Mouse (Mus musculus): ENCODE data around the gene Sbp. TPM values are rescaled to one million over a fixed set of nuclear protein-coding genes. Genes with fewer than 3 reads are reported as not detected.
"Not testable (repeated sequence)": the region's sequence is repeated elsewhere in the genome, so short reads cannot be mapped to it uniquely, and the experiment has no call there.

The Sbp gene
- not detected in 2 replicates for polyA plus RNA-seq (2015; fragmentation: Nextera tagmentation; extraction: Ambion mirVana)

DNA sequence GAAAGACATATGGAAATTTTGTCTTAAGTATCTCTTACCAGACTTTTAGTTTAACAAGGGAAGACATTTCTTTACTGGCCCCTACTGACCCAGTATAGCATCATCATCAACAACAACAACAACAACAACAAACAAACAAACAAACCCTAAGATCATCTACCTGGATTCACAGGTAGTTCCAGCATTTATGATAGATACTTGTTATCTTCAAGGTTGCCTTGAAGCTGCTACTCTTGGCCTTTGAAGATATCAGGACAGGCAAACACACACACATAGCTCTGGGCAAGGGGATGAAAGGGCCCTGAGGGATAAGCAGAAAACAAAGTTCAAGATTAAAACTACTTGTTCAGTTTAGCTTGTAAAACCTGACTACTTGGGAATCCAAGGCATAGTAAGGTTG is at the start of gene Sbp:
Gene Sbp, plus strand, starts transcription at position 301 of the 400 bp plus-strand sequence.
- H3K9ac ChIP-seq (ENCODE audit: low read depth, low read length) = no peak within 1 kb of the TSS
- ATAC-seq = no peak
- no peaks in the 10 kb centered on the region for H3K9me3 ChIP-seq (replicated peaks; ENCODE audit: control insufficient read depth, low read length, poor library complexity, severe bottlenecking)
- no peak within 1 kb of the TSS for H3K4me3 ChIP-seq (ENCODE audit: low read depth, low read length)
- H3K27me3 ChIP-seq (ENCODE audit: control insufficient read depth, insufficient read depth, low read depth, low read length) = no peaks in the 10 kb centered on the region
- no peak within 1 kb of the TSS for H3K27ac ChIP-seq (ENCODE audit: low read length)
- H3K4me1 ChIP-seq (ENCODE audit: control insufficient read depth, insufficient read depth, low read length) = no peaks in the 10 kb centered on the region
- H3K4me2 ChIP-seq (ENCODE audit: low read length) = no peak within 1 kb of the TSS
- H3K36me3 ChIP-seq (ENCODE audit: control insufficient read depth, insufficient read depth, low read length) = no peaks in the 10 kb centered on the region

DNA sequence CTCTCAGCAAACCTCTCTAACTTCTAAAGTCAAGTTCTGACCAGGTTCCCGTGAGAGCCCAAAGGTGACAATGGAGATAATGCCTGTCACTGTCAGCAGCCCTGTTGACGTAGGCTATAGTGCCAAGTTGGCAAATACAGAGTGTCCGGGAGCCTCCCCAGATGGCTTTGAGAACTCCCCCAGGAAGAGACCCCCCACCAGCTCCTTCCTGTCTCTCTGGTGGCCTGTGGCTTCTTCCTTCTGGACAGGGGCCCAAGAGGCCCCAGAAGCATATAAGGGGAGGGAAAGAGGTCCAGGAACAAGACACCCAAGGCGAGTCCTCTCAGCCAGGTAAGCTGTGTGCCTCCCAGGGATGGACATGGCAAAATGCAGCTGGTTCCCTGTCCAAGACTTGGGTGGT is 24.3 kb upstream of the Sbp start, which contains the start of gene Dcpp3:
Gene Dcpp3, plus strand, starts transcription at position 301 of the 400 bp plus-strand sequence.
- not testable (repeated sequence) for H3K9ac ChIP-seq (ENCODE audit: low read depth, low read length); H3K4me3 ChIP-seq (ENCODE audit: low read depth, low read length); H3K4me2 ChIP-seq (ENCODE audit: low read length); ATAC-seq; H3K9me3 ChIP-seq (replicated peaks; ENCODE audit: control insufficient read depth, low read length, poor library complexity, severe bottlenecking); H3K4me1 ChIP-seq (ENCODE audit: control insufficient read depth, insufficient read depth, low read length); H3K27ac ChIP-seq (ENCODE audit: low read length); H3K36me3 ChIP-seq (ENCODE audit: control insufficient read depth, insufficient read depth, low read length); H3K27me3 ChIP-seq (ENCODE audit: control insufficient read depth, insufficient read depth, low read depth, low read length)
- WGBS = 77% methylated on average over 4 of the region's 4 CpGs

DNA sequence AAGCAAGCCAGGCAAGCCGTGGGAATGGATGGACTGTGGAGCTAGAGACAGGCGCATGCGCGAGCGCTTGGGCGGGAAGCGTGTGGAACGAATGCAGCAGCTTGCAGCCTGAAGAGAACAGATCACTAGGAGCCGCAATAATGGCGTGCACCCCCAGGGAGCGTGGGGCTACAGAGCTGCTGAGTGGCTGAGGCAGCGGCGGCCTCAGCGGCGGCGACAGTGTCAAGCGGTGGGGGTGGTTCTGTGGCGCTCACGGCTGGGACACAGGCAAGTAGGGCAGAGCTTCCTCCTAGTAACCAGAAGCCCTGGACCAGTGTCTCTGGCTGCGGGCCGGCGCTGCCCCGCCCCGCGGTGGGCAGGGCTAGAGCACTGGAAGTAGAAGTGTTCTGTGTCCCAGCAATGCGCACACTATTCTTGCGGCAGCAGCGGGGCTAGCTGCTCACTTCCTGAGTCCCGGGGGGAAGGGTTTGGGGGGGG is 16.9 kb upstream of the Sbp start:
- peak overlapping the region; percentile 73 for H3K9ac ChIP-seq (ENCODE audit: low read depth, low read length)
- peak overlapping the region; percentile 93 for H3K4me2 ChIP-seq (ENCODE audit: low read length)
- no peaks in the 10 kb centered on the region for H3K27me3 ChIP-seq (ENCODE audit: control insufficient read depth, insufficient read depth, low read depth, low read length)
- peak overlapping the region; percentile 64 for H3K4me3 ChIP-seq (ENCODE audit: low read depth, low read length)
- peak overlapping the region; percentile 89 for H3K27ac ChIP-seq (ENCODE audit: low read length)
- H3K4me1 ChIP-seq (ENCODE audit: control insufficient read depth, insufficient read depth, low read length) = peaks cover 8% of the 10 kb centered on the region
- WGBS = under 1% methylated on average over 29 of the region's 29 CpGs
- ATAC-seq = peak; percentile 98
- H3K9me3 ChIP-seq (replicated peaks; ENCODE audit: control insufficient read depth, low read length, poor library complexity, severe bottlenecking) = no peaks in the 10 kb centered on the region
- no peaks in the 10 kb centered on the region for H3K36me3 ChIP-seq (ENCODE audit: control insufficient read depth, insufficient read depth, low read length)

DNA sequence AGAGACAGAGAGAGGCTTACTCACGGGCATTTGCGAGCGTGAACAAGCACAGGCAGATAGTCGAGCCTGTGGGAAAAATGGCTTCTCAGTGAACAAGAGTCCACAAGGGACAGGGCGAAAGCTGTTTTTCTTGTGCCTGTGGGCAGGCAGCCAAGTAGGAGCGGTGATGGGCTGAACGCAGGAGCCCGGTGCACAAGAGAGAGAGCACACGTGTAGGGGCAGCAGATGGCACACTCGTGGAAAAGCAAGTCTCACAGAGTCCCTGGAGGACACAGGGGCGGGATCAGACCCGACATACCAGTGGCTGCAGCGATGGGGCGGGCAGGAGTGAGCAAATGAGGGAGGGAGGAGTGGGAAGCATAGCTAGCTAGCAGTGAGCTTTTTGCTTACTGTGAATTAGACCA is 16.4 kb upstream of the Sbp start:
- Histone ChIP-seq H3K9me3 (replicated peaks; ENCODE audit: control insufficient read depth, low read length, poor library complexity, severe bottlenecking) (no peaks in the 10 kb centered on the region), H3K27ac (ENCODE audit: low read length) (peak overlapping the region; percentile 89), H3K4me3 (ENCODE audit: low read depth, low read length) (peak overlapping the region; percentile 64), H3K36me3 (ENCODE audit: control insufficient read depth, insufficient read depth, low read length) (no peaks in the 10 kb centered on the region), H3K4me2 (ENCODE audit: low read length) (peak overlapping the region; percentile 93), H3K4me1 (ENCODE audit: control insufficient read depth, insufficient read depth, low read length) (peaks cover 8% of the 10 kb centered on the region), H3K9ac (ENCODE audit: low read depth, low read length) (peak overlapping the region; percentile 73), H3K27me3 (ENCODE audit: control insufficient read depth, insufficient read depth, low read depth, low read length) (no peaks in the 10 kb centered on the region)
- peak; percentile 89 for ATAC-seq
- under 1% methylated on average over 14 of the region's 14 CpGs for WGBS

DNA sequence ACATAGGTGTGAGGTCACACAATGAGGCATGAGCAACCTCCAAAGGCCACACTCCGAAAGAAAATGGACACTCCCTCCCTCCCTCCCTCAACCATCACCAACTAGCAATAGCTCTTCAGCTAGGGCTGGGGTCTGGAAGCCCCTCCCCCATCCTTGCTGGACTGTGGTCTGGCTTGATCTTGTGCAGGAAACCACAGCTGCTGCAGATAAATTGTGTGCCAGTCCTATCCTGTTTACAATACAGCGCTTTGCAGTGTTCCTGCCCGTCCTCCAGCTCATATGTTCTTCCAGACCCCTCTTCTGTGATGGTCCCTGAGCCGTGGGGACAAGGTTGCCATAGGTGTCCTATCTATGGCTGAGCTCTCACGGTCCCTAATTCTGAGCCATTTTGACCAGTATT is 10.3 kb upstream of the Sbp start:
- Histone ChIP-seq H3K9me3 (replicated peaks; ENCODE audit: control insufficient read depth, low read length, poor library complexity, severe bottlenecking) (no peaks in the 10 kb centered on the region), H3K36me3 (ENCODE audit: control insufficient read depth, insufficient read depth, low read length) (no peaks in the 10 kb centered on the region), H3K27ac (ENCODE audit: low read length) (no peak overlapping the region), H3K4me1 (ENCODE audit: control insufficient read depth, insufficient read depth, low read length) (no peaks in the 10 kb centered on the region), H3K9ac (ENCODE audit: low read depth, low read length) (no peak overlapping the region), H3K4me2 (ENCODE audit: low read length) (no peak overlapping the region), H3K4me3 (ENCODE audit: low read depth, low read length) (no peak overlapping the region), H3K27me3 (ENCODE audit: control insufficient read depth, insufficient read depth, low read depth, low read length) (no peaks in the 10 kb centered on the region)
- ATAC-seq = no peak
- 89% methylated on average over 5 of the region's 5 CpGs for WGBS

DNA sequence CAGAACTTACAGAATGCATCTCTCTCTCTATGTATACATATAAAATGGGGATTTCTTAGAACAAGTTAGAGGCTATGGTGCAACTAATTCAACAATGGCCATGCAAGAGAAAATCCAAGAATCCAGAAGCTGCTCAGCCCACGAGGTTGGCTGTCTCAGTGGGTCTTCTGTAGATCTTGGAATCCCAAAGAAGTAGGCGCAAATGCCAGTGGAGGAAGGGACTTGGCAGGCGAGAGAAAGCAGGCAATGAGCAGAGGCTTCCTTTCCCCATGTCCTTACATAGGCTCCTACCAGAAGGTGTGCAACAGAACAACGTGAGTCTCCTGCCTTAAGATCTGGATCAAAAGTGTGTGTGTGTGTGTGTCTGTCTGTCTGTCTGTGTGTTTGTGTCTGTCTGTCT is 6.0 kb downstream of the Sbp start:
- H3K27me3 ChIP-seq (ENCODE audit: control insufficient read depth, insufficient read depth, low read depth, low read length); H3K4me1 ChIP-seq (ENCODE audit: control insufficient read depth, insufficient read depth, low read length); H3K4me3 ChIP-seq (ENCODE audit: low read depth, low read length); H3K9me3 ChIP-seq (replicated peaks; ENCODE audit: control insufficient read depth, low read length, poor library complexity, severe bottlenecking); H3K27ac ChIP-seq (ENCODE audit: low read length); H3K36me3 ChIP-seq (ENCODE audit: control insufficient read depth, insufficient read depth, low read length); H3K9ac ChIP-seq (ENCODE audit: low read depth, low read length); H3K4me2 ChIP-seq (ENCODE audit: low read length); ATAC-seq: not testable (repeated sequence)
- WGBS = 83% methylated on average over 4 of the region's 4 CpGs

DNA sequence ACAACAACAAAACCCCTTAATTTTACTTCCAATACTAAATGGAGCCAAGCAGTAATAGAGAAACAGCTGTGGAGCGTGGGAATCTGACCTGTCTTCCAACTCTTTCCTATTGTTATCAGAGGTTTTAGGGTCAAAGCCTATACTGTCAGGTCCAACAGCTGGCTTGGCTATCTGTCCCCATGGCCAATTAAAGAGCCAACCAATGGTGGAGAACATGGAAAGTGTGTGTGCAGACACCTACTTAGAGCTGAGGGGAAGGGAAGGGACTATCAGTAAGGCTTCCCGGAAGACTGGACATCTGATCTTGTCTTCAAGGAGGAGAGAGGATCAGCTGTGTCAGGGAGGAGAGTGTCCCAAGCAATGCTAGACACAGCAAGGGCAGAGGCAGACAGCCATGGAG is 7.6 kb downstream of the Sbp start:
- ATAC-seq = no peak
- Histone ChIP-seq H3K27ac (ENCODE audit: low read length) (no peak overlapping the region), H3K9ac (ENCODE audit: low read depth, low read length) (no peak overlapping the region), H3K36me3 (ENCODE audit: control insufficient read depth, insufficient read depth, low read length) (no peaks in the 10 kb centered on the region), H3K27me3 (ENCODE audit: control insufficient read depth, insufficient read depth, low read depth, low read length) (no peaks in the 10 kb centered on the region), H3K4me2 (ENCODE audit: low read length) (no peak overlapping the region), H3K9me3 (replicated peaks; ENCODE audit: control insufficient read depth, low read length, poor library complexity, severe bottlenecking) (no peaks in the 10 kb centered on the region), H3K4me3 (ENCODE audit: low read depth, low read length) (no peak overlapping the region), H3K4me1 (ENCODE audit: control insufficient read depth, insufficient read depth, low read length) (no peaks in the 10 kb centered on the region)
- 88% methylated on average over 2 of the region's 2 CpGs for WGBS

- not testable (repeated sequence) for ATAC-seq; H3K4me1 ChIP-seq (ENCODE audit: control insufficient read depth, insufficient read depth, low read length); H3K4me2 ChIP-seq (ENCODE audit: low read length)
Measured at GRCm38 (mm10) chr17:23950828-23951227, 9.4 kb downstream of the Sbp start.

GRCm38 (mm10) chr17:23955174-23955573 is 13.7 kb downstream of the Sbp start, which contains the start of gene Sbpl:
Gene Sbpl, minus strand, starts transcription at chr17:23955274.
- Histone ChIP-seq H3K9ac (ENCODE audit: low read depth, low read length) (no peak within 1 kb of the TSS), H3K27me3 (ENCODE audit: control insufficient read depth, insufficient read depth, low read depth, low read length) (no peaks in the 10 kb centered on the region), H3K4me2 (ENCODE audit: low read length) (no peak within 1 kb of the TSS), H3K4me3 (ENCODE audit: low read depth, low read length) (no peak within 1 kb of the TSS), H3K9me3 (replicated peaks; ENCODE audit: control insufficient read depth, low read length, poor library complexity, severe bottlenecking) (no peaks in the 10 kb centered on the region), H3K27ac (ENCODE audit: low read length) (no peak within 1 kb of the TSS), H3K36me3 (ENCODE audit: control insufficient read depth, insufficient read depth, low read length) (no peaks in the 10 kb centered on the region), H3K4me1 (ENCODE audit: control insufficient read depth, insufficient read depth, low read length) (no peaks in the 10 kb centered on the region)
- 72% methylated on average over 5 of the region's 5 CpGs for WGBS
- no peak for ATAC-seq

More at GRCm38 (mm10) chr17:23950828-23951227, 9.4 kb downstream of the Sbp start:
- not testable (repeated sequence) for H3K9ac ChIP-seq (ENCODE audit: low read depth, low read length); H3K36me3 ChIP-seq (ENCODE audit: control insufficient read depth, insufficient read depth, low read length); H3K27me3 ChIP-seq (ENCODE audit: control insufficient read depth, insufficient read depth, low read depth, low read length); H3K9me3 ChIP-seq (replicated peaks; ENCODE audit: control insufficient read depth, low read length, poor library complexity, severe bottlenecking); H3K4me3 ChIP-seq (ENCODE audit: low read depth, low read length); H3K27ac ChIP-seq (ENCODE audit: low read length)
- 74% methylated on average over 4 of the region's 4 CpGs for WGBS
